Mouse (Mus musculus) right cerebral cortex, adult 18-20 months (tissue): ENCODE results near the gene Lzts3.
A peak's percentile ranks its signal among the peaks of the same experiment; 100 is the strongest.

Experiments used
- DNase-seq: peaks from one replicate; pipeline ENCODE4 v3.0.0; 2022; ENCODE audit warnings: mixed read lengths

Lzts3 gene

DNA sequence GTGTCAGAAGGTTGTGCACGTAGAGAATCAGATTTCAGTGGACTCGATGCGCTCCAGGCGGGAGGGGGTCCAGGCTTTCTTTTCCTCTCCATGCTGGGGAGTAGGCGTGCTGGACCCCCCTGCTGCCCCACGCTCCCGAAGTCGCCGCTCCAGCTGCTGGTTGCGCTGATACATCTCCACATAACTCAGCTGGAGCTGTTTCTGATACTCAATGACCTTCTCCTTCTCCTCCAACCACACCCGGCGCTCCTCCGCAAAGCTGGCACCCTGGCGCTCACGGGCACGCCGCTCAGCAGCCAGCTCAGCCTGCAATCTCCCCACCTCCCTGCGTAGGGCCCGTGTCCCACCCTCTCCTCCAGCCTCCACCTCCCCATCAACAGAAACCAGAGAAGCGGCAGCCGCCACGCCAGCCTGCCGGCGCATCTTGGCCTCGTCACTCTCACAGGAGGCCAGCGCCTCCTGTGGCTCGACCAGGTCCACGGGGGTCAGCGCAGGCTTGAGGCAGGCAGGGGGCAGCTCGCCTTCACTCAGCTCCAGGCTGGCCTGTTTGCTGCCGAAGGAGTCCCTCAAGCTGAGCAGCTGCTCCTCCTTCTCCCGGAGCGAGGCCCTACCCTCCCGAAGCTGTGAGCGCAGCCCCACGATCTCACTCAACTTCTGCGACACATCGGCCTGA, 7.7 kb downstream of the Lzts3 start:
- DNase-seq = peak; percentile 65

DNA sequence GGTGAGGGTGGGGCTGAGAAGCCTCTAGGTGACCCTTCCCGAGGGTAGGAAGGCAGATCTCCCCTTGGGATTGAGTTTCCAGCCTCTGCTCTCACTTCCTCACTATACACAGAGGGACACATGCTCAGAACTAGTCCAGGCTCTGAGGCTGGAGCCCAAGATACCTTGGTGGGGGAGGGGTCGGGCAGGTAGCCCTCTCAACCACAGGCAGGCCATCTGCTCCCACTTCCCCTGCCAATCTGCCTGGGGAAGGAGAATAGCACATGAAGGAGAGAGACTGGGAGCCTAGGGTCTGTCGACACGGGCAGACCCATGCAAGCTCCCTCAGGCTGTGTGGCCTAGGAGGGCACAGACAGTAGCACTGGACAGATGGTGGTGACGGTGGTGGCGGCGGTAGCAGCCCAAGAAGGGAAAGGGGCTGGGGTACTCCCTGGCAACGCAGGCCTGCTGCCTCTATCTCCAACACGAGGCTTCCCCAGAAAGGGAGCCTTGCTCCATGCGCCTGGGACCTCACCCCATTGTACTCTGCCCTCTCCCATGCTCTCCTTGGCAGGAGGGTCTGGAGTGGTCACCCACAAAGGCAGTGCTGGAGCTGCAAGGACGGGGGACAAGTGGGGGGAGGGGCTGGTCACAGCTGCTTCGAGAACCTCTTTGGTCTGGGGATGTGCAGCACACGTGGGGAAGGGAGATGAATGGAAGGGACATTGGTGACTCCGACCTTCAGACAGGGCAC, 8.4 kb downstream of the Lzts3 start:
- DNase-seq = no peak

DNA sequence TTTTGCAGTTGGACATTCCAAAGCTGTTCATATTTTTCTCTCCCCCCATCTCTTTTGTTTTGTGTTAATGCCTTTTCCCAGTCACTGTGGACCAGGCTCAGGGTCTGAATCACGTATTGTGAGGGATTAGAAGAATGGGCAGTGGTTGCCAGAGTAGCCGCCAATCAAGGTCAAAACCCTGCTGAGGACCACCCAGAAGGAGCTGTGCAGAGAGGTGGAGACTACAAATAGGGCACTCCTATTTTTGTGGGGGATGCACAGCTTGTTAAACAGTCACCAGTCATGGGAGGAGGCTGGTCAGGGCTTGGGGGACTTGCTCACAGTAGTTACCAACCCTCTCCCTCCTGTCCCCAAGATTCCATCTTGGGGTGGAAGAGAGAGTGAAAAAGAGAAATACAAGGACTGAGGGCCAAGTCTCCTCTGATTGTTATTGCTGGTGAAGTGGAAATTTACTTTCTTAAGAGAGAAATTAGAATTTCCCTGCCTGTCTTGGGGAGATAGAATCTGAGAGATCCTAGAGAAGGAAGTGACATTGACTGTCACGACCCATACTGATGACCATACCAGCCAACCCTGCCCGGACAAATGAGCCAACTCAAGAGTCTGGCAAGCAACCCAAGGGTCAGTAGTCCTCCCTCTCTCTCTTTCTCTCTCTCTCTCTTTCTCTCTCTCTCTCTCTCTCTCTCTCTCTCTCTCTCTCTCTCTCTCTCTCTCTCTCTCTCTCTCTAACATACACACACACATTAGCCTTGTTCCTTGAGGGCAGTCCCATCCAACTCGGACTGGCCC, 9.5 kb downstream of the Lzts3 start:
- no peak for DNase-seq

DNA sequence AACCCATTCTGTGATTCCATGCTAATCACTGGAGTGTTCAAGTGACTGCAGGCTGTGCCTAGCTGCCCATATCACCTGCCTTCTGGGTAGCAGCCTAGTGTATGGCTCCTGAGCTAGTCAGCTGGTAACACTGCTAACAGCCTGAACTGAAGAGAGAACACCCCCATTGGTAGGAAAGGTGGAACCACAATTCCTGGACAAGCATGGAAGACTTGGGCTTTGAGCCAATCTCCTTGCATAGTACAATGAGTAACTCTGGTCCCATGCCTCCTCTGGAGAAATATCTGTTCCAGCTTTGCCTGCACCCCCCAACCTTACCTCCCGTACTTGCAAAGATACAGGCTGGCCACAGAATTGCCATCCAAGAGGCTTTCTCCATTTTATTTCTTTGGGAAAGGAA, 10.2 kb downstream of the Lzts3 start:
- peak; percentile 52 for DNase-seq

DNA sequence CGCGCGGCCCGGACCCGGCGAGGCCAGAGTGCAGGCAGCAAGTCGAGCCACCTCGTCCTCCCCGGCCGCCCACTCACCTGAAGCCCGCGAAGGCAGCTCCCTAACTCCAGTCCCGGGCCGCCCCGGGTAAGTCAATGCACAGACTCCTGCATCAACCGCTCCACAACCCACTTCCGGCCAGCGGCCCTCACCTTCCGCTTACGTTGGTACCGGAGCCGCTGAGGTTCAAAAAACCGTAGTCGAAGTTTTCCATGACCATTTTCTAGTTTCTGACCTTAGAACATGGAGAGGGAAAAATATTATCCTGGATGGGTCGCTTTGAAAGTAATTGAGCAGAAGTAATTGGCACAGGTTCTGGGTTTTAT, 12.8 kb downstream of the Lzts3 start, which contains the start of the genes Fastkd5 and Ubox5:
Fastkd5 (minus strand) TSS at position 189 of the 365 bp plus-strand sequence.
Ubox5 (minus strand) TSS at position 200 of the 365 bp plus-strand sequence.
- peak; percentile 91 for DNase-seq

DNA sequence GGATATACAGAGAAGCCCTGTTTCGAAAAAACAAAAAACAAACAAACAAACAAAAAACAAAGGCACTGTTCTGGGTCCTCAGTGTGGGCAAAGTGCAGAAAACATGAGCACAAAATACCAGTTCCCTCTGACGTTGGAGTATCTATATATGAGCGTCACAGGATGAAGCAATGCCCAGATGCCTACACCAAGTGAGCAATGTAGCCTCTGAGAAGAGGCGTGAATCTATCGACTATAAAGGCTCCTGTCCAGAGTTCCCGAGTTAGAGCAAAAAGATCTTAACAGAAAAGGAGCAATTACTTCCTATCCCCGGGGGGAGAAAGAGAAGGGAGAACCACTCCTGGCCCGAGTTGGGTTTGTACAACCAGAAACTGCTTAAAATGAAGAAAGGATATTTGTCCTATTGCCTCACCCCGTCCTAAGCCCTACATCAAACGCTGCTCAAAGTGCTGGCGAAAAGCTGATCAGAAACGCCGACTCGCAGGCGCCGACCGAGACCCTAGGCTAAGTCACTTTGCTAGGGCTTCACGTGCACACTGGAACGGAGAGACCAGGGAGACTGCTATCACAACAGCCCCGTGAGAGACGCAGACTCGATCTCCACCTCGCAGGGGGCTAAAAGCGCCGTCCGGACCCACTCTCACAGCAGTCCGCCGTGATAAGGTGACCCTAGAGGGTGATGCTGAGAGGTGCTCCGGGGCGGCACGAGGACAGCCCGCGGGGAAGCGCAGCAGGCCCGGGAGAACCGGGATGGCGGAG, 13.3 kb downstream of the Lzts3 start:
- DNase-seq = no peak

DNA sequence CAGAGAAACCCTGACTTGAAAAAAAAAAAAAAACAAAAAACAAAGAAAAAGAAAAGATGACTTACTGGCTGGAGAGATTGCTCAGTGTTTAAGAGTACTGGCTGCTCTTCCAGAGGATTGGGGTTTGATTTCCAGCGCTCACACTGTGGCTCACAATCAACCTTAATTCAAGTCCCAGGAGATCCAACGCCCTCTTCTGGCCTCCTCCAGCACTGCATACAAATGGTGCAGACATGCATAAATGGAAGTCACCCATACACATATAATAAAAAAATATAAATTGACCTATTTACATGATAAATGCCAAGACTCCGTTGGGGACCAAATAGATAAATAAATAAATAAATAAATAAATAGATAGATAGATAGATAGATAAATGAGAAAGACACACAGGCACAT, 14.2 kb downstream of the Lzts3 start:
- DNase-seq = no peak

DNA sequence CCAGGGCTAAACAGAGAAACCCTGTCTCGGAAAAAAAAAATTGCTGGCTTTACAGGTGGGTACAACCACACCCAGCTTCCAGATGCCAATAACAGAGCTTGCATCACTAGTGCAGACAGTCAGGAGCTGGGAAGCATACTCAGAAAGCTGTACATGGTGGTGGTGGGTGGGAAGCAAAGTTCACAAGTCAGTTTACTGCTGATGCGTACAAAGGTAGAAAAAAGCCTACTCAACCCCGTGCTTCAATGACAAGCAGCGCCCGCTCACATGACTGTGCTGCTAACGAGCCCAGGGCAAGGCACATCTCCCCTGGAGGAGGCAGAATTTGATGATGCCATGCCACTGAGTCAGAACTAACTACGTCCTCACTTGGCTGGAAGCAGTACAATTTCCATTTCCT, 23.6 kb downstream of the Lzts3 start:
- no peak for DNase-seq

DNA sequence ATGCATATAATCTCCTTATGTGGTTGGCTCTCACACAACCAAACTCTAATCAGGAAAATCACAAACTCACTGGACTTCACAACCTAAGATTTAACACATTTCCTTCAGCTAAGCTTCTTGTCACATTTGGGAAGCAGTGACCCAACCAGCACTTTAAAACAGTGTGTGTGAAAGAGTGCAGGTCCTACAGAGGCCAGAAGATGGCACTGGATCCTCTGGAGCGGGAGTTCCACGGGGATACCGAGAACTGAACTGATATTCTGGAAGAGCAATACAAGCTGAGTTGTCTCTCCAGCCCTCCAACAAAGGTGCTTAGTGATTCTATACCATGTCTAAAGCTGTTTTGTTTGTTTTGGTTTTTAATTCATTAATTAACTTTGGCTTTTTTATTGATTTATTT, 29.5 kb downstream of the Lzts3 start:
- DNase-seq = no peak

DNA sequence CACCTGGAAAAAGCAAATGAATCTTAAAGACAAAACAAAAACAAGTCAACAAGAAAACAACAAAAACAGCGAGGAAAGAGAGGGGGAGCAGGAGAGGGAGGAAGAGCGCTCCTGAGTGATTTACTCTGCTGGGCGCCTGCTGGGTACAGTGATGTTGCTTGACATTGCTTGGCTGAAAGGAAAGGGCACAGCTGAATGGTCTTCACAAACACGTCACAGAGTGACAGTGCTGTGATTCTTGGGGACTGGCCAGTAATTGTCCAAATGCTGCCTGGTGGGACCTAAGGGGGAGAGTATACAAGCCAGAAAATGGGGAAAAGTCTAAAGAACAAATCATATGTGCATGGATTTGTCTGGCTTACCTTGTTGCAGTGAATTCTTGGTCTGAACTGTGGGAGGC, 40.4 kb downstream of the Lzts3 start:
- no peak for DNase-seq

DNA sequence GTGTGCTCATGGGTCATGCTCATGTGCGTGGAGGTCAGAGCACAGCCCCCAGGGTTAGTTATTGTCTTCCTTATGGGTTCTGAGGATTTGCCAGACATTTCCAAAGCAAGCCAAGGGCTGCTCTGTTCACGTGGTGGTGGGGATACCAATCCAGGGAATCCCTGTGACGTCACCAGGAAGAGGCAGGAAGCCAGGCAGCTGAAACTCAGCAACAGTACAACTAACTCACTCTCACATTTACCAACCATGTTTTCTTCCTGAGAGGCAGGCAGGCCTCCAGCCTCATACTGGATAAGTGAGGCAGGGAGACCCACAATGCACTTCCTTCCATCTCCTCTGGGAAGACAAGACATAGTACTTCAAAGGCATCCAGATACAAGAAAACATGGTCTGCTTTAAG, 44.2 kb downstream of the Lzts3 start:
- no peak for DNase-seq

DNA sequence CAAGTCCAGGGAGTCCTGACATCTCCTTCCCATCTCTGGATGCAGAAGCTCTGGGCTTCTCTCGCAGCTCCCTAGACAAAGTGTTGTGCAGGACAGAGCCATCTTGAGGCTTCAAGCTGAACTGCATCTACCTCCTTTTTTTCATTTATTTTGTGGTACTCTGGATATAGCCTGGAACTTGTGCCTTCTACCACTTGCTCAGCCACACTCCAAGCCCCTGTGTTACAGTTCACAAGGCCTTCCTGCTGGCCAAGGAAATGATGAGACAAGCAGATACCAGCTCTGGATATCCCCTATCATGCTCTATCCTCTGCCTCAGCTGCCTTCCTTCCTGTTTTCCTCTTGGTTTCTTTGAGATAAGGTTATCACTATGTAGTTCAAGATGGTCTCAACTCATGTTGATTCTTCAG, 45.0 kb downstream of the Lzts3 start:
- peak; percentile 54 for DNase-seq

DNA sequence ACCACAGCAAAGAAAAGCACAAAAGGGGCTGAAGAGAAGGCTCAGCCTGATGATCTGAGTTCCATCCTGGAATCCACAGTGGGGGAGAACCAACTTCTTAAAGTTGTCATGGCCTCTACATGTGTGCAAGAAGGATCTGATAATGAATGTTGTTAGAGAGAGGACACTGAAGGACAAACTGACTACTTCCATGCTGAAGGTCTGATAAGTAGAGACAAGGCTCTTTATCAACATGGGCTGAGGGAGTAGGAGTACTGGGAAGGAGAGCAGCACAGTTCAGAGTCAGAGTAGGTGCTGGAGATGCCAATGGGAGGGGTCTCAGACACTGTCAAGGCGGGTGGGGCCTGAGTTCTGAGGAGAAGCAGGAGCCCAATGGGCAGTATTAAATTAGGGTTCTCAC, 47.0 kb downstream of the Lzts3 start:
- no peak for DNase-seq

DNA sequence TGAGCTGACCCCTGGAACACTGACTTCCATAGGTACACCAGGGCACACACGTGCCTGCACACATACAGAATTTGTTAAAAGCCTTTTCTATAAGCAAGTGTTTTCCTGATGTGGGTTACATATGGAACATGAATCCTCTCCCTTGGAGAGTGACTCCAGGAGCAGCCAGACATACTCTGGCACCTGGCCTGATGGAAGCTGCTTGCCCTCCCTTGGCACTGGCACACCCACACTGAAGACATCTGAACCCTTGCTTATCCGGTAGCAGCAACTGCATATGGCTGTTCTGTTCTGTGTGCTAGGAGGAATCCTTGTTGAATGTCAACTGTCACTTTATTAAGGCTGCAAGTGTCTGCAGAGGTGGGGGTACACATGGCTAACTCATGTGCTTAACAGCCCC, 51.6 kb downstream of the Lzts3 start:
- DNase-seq = no peak

DNA sequence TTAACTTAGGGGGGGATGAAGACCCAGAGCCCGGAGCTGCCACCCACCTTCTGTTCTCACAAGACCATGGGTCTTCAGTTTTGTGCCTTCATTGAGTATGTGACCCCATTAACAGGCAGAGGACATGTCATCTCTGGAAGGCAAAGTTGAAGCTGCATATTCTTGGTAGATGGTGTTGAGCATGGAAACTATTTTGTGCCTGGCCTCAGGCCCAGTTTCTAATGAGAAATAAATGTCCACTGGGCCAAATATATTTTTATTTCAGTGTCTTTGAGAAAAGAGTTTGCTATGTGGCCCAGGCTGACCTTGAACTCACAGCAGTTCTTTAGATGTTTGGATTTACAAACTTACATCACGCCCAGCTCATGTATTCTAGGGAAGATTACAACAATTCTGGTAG, 52.8 kb downstream of the Lzts3 start:
- DNase-seq = no peak

DNA sequence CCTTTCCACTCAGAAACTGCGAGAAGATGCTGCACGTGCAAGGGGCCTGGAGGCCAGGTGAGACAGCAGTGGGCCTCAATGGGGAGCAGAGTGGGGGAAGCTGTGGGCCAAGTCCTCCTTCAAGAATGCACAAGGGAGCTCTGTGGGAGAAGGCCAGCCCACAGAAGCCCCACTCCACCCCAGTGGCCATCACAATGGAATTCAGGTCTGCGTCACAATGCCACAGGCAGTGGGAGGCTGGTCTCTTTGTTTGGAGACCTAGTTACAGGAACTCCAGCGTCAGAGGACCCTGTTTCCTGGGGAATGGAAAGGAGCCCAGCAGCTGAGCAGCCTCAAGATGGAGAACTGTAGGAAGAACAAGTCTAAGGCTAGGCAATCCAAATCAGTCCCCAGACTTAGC, 53.4 kb downstream of the Lzts3 start:
- DNase-seq = no peak

DNA sequence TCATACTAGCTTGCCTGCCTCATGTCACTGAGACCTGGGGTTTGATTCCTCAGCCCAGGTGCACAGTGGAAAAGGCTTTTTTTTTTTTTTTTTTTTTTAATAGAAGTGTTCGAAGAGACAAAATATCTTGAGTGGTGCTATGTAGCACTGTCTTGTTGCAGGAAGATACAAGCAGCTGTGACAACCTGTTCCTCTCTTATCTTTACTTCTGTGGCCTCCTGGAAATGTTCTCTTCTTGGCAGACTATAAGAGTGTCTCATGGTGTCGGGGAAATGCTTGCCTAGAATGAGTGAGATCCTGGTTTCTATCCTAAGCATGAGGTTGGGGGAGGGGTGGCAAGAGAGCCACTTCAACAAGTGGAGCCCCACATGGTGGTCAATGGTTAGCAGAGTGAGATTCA, 54.2 kb downstream of the Lzts3 start:
- DNase-seq = no peak

DNA sequence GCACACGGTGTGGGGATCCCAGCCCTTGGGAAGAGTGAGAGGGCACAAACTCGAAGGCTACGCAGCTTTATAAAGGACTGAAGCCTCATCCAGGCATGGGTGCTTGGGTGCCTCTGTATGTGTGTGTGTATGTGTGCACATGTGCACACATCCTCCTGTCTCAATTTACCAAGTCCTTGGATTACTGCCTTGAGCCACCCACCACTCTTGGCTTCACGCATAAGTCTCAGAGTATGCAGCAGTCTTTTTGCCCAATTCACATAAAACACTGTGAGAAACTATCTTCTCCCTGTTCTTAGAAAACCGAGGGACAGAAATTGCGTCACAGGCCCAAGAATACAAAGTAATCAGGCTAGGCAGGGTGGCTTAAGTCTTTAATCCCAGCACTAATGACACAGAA, 56.6 kb downstream of the Lzts3 start:
- peak; percentile 63 for DNase-seq

DNA sequence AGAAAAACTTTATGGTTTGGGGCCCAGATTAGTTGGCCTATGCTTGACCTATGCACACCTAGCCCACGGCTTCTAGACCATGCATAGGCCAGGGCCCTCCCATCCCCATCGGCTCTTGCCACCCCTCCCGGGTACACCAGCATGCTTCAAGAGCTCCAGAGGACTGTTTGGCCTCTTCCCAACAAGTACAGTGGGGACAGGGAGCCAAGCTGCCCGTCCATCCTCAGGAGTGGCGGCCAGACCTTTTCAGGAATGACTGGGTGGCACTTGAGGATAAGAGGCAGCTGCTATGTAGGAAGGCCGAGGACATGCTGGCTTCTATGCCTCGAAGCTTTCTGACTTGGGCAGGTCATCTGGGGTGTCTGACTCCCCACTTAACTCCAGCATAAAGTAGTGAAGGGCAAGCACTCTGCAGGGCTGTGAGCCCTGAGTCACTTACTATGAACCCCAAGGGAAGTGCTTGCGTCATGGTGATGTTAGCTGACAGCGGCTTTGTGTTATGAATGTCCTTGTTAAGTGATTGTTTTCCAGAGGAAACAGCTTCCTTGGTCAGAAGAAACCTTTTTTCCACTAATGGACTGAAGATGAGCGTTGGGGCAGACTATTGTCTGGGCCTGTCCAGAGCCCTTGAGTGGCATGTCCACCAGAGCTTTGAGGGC, 58.6 kb downstream of the Lzts3 start:
- no peak for DNase-seq
